Mouse (Mus musculus) monocyte, adult 2 months (primary cell): ENCODE data around the gene Calhm4.
"Not testable (repeated sequence)": the region's sequence is repeated elsewhere in the genome, so short reads cannot be mapped to it uniquely, and the experiment has no call there.

Experiments used
- DNase-seq, 2 experiments: peaks; one replicate each; pipeline ENCODE4 v3.0.0; 2022; ENCODE audit warnings: low spot score in 2 of 2, low read depth in 1 of 2

Calhm4 gene

GRCm38 (mm10) chr10:33996686-33997085, 47.4 kb downstream of the Calhm4 start:
- DNase-seq: not testable (repeated sequence)
